Mouse (Mus musculus): Measurements from ENCODE around the gene Car1.

GRCm38 (mm10) chr3:14806702-14807101 is 1.5 kb downstream of the Car1 start:
- TF ChIP-seq CTCF (IDR thresholded peaks at IDR 0.05; ENCODE audit: borderline replicate concordance, insufficient read depth, low read length) (no peak), POLR2A (IDR thresholded peaks at IDR 0.05; ENCODE audit: low read depth, low read length) (no peak)
